Mouse (Mus musculus) urinary bladder, postnatal 14 days (tissue): ENCODE measurements around the gene Pafah1b3.
"Not testable (repeated sequence)": the region's sequence is repeated elsewhere in the genome, so short reads cannot be mapped to it uniquely, and the experiment has no call there.

ENCODE experiments used
- DNase-seq: peaks from one replicate; pipeline ENCODE4 v3.0.0; 2021; ENCODE audit warnings: low spot score

The Pafah1b3 gene

DNA sequence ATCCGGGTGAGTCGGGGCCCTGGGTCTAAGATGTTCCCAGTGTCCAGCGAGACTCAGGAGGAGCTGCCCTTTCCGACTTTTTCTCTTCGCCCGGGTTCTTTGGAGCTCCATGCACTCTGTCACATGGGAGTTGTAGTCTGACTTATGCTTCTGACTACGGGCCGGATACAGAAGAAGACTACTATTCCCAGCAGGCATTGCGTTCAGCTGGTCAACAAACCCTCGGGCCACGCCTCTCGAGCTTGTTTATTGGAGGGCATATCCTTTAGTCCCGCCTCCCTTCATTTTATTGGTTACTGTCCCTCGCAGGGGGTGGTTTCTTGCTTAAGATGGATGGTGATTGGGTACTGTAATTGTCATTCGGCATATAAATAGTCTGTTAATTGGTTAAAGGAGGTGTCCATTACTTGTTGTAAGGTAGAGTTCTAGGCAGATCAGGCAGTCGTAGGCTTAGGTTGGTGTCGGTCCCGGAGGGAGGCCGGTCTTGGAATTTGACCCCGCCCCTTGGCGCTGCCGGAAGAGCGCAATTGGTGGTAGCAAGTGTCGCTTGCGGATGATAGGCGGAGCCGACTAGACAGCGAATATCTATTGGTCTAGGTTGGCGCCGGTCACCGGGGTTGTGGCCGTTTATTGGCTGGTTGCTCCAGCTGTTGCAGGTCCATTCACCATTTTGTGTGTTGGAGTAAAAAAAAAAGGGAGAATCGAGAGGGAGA lies 29.9 kb downstream of the Pafah1b3 start:
- DNase-seq = peak; percentile 99

DNA sequence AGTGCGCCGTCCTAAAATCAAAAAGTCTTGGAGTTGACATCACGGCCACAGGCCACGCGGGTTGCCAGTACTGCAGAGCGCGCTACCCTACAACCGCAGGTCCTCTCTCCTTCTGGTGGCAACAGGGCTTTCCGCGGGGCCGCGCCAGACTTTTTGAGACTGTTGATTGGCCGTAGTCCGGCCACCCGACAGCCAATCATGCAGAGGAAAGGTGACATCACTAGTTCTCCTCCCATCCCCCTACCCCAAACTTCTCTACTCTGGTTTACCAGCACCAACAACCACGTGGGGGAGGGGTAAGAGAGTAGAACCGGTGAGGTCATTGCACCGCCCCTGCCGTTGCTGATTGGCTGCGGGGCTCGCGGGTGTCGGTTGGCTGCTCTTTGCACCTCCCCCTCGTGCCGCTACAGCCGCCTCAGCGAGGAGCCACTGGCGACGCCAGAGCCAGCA lies 30.5 kb downstream of the Pafah1b3 start, which contains the start of gene Cic:
TSS of gene Cic (plus strand) at position 404 of the 450 bp plus-strand sequence.
- DNase-seq = peak; percentile 99

DNA sequence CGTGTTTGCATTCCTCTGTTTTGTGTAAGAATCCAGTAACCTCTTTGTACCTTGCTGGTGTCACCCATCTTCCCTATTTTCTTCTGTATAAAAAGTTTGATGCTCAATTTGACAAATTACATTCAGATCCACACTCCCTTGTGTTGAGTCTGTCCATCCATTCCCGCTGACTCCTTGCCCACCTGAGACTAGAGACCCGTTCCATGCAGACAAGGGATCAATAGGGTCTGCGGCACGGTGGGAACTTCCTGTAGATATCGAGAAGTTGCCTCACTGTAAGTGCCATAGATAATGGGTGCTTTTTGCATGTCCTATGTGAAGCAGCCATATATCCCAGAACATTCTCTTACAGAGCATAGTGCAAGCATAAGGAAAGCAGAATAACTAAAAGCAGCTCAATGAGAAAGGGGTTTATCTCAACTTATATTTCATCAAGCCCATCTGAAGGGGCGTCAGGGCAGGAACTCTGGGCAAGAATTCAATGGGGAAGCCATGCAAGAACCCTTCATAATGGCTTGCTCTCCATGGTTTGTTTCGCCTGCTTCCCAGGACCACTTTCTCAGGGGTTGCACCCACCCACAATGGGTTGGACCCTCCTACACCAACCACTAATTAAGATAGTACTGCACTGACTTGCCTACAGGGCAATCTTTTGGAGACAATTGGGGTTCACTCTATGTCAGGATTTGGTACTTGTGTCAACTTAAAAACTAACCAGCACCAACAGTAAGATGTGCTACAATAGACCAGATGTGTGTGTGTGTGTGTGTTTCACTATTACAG lies 31.4 kb downstream of the Pafah1b3 start:
- no peak for DNase-seq

DNA sequence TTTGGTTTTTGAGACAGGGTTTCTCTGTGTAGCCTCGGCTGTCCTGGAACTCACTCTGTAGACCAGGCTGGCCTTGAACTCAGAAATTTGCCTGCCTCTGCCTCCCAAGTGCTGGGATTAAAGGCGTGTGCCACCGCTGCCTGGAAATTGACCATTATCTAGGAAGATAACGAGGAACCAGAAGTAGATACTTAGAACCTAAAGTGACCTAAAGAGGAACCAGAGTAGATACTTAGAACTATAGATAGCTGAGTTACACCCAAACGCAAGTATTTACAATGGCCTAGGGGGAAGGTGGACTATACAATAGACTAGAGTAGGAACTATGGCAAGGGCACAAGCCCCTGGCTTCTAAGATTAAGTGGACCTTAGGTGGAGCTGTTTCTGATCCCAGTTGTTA lies 32.0 kb downstream of the Pafah1b3 start:
- DNase-seq = not testable (repeated sequence)

DNA sequence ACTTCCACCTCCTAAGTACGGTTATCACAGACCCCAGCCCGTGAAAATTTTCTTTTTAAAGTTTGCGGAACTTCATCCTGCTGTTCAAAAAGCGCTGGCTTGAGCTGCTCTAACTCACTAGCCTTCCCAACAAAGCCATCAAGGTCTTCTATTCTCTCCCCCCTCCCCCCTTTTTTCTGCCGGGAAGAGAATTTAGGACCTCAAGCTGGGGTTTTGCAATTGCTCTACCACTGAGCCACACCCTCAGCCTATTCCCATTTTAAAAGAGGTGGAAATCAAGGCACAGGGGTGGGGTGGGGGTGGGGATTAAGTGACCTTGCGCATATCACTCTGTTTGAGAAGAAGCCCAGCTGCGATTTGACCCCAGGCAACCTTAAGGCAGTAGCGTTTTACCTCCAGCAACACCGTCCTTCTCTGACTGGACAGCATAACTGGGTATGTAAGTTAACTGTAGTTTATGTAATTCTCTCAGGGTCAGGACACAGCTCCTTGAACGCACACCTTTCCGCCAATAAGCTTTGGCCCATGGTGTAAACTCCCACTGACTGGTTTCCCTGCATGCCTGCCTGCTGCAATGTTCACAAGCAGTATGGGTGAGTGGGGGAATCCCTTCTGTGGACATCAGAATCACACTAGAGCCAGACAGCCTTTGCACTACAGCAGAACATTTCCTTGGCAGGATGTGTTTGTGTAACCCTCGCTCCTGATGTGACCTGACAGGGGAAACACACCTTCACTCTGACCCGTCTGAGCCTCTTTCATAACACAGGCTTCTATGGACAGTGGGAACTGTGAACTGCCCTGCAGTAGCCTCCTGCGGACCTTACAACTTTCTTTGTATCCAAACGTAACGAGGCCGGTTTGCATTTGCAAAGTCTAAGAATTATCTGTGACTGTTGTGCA lies 33.6 kb downstream of the Pafah1b3 start:
- no peak for DNase-seq

DNA sequence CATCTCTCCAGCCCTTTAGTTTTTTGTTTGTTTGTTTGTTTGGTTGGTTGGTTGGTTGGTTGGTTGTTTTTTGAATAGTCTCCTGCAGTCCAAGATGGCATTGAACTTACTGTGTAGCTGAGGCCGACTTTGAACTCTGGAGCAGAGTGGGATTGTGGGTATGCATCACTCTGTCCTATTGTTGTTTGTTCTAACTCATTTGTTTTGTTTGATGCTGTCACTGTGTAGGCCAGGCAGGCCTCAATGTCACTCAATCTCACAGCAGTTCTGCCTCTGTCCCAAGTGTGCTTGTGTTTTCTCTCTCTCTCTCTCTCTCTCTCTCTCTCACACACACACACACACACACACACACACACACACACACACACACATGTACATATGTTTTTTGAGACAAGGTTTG lies 35.9 kb downstream of the Pafah1b3 start:
- no peak for DNase-seq

DNA sequence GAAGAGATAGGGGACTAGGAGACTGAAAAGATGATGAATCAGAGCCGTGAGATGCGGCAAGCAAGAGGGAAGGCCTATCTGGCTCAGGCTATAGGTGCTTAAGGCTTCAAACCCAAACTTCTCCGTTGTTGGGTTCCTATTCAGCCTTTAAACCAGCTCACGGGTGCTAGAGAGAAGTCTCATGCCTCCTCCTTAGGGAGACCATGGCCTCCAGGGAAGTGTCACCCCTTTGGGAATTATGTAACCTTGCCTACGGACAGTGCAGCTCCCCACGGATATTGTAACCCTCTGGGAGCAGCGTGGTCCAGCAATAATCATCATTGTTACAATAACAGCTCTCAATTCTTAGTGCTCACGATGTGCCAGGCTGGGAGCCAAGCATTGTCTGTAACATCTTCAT lies 46.0 kb downstream of the Pafah1b3 start:
- DNase-seq = no peak

DNA sequence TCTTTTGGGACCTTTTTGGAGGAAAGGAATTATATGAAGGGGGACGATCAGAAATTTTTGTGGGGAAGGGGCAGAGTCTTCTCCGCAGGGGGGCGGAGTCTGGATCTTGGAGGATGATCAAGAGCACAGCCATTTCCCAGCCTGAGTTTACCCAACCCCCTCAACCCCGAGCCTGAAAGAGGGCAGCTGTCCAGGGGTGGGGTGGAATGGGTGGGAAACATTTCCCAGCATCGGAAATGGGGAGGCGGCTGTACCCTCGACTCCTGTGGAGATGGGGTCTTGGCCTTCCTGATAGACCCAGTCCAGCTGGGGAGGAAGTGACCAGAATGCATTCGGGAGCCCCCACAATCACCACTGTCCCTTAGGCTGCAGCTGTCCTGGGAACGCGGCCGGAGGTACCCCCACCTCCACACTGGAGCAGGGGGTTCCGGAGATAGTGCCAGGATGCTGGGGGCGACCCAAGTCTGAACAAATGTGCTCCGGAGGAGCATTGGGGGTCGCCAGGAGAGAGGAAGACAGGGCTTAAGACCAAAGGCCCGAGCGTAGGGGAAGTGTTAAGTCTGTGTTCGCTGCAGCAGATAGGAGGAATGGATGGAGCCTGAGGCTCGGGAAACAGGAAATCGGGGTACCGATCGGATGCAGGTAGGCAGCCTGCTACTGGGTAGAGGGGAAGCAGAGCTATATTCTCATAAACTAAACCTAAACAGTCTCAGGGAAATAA lies 46.6 kb downstream of the Pafah1b3 start:
- peak; percentile 65 for DNase-seq

DNA sequence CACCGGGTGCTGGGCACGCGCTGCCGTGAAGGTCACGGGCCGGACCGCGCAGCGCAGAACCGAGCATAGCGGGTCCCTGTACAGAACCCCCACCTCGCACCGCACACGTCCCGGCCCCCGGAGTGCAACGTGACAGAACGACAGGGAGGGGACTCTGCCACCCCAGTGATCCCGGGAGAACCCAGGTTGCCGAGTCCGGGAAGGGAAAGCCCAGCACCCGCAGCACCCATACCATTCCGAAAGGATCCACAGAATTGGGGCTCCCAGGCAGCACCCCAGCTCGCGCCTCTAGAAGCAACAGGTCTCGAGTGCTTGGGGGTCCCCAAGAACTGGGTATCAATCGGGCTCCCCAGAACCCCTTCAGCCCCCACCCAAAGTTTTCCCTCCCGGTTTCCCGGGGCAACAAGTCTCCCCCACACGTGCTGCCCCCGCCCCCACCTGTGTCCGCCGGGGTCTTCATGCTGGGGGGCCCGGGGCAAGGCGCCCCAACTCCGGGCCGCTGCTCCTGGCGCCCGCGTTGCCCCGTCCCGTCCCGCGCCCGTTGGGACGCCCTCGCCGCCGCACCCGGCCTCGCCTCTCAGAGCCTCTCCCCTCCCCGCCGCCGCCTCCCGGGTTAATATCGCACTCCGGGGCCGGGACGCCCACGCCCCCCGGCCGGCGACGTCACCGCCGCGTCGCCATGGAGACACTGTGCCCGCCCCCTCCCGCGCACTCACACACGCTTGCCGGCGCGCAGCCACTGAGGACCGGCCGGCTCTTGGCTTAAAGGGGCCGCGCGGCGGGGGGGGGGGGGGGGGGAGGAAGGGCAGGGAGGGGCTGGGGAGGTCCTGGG lies 47.4 kb downstream of the Pafah1b3 start, which contains the start of gene Erf:
TSS of gene Erf (minus strand) at position 621 of the 832 bp plus-strand sequence.
- peak; percentile 95 for DNase-seq

DNA sequence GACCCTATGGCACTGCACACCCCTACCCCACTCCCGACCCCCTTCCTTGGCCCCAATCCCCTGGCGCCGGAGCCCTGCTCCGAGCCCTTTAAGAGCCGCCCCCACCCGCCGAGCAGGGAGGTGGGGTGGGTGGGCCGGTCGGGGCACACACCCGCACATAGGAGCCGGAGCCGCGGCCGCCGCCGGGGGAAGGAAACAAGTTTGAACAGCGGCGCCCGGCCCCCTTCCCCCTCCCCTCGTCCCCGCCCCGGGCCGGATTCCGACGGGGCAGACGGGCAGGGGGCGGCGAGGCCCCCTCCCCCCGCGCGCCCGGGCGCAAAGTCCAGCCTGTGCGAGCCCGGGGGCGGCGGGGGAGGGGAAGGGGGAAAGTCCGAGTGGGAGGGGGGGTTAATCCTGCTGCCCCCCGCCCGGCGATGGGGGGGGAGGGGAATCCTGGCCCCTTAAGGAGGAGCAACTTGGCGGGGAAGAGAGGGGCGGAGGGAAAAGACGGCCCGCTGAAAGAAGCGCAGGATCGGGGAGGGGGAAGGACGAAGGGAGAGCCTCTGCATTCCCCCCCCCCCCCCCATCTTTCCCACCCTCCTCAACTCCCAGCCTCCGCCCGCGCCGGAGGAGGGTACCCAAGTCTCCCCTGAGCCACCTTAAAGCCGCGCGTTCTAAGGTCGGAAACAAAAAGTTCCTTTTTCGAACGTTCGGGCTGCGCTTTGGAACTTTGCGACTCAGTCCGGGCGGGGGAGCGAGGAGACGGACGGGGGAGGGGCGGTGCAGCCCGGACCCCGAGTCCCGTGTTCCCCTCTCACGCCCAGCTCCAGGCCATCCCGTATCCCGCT lies 48.3 kb downstream of the Pafah1b3 start:
- peak; percentile 85 for DNase-seq

DNA sequence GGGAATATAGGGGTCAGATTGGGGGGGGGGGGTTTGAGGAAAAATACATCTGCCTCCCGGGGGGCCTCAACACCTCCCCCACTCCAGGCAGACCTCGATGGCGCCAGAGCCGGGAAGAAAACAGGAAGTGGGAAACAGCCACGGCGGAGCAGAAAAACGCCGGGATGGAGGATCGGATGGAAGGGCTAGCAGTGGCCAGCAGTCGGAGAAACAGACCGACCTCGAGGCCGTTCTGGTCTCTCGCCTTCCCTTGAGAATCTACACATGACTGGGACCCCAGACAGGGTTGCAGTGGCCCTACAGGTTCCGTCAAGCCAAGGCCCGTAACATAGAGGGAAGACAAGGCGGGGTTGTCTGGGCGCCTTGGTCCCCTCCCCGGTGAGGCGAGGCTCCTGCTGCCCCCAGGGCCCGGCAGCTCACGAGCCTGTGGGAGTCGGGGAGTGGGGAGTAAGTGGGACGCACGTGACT lies 48.9 kb downstream of the Pafah1b3 start:
- DNase-seq = peak; percentile 53

DNA sequence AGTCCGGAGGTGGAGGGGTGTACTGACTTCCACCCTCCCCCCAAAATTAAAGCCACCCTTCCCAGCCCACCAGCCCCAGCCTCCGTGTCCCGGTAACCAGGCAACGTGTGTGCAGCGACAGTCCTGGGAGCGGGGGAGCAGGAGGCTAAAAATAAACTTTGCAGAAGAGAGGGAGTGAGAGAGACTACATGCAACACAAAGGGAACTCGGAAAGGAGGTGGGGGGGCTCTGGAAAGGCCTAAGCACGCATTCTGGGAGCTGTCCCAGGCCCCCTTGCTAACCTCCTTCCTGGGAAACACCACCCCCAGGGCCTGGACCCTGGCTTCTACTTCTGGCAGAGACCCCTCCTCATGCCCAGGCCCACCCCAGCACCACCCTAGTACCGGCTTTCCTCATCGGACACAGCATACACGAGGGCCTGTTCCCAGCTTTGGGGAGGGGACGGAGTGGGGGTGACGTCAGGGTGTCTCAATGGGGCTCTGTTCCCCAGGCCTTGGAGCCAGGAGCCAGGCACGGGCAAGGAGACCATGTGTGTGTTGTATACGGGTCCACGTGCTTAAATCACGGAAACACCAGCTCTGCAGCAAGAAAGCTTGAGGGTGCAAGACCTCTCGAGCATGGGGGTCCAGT lies 49.7 kb downstream of the Pafah1b3 start:
- no peak for DNase-seq

DNA sequence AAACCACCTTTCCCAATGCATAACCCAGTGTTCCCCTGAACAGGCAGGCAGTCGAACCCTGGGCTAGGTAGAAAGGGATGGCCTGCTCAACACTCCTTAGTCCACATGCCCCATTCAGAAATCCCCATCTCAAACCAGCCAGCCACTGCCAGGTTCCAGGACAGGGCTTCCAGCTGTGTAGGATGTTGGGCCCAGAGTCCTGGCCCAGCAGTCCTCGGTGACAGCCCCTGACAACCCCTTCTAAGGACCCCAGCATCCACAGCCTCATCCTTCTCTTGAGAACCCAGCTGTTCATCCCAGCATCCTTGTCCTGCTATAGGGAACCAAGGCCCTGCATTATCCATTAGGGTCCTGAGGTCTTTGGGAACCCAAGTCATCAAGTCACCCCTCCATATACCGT lies 50.3 kb downstream of the Pafah1b3 start:
- no peak for DNase-seq

DNA sequence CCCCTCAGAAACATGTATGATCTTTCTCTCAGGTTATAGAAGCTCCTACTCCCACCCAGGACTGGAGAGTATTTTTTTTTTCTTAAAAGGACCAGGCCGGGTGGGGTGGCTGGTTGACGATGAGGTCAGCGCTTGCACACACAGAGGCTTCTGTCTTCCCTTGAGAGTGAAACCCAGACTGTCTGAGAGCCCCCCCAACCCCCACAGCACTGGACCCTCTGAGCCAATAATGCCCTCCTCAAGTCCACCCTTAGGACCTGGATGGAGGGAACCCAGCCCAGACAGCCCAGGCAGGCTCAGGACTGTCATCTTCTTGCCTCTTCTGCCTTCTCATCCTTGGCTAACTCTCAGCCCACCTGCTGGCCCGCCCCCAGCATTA lies 51.0 kb downstream of the Pafah1b3 start:
- DNase-seq = no peak

DNA sequence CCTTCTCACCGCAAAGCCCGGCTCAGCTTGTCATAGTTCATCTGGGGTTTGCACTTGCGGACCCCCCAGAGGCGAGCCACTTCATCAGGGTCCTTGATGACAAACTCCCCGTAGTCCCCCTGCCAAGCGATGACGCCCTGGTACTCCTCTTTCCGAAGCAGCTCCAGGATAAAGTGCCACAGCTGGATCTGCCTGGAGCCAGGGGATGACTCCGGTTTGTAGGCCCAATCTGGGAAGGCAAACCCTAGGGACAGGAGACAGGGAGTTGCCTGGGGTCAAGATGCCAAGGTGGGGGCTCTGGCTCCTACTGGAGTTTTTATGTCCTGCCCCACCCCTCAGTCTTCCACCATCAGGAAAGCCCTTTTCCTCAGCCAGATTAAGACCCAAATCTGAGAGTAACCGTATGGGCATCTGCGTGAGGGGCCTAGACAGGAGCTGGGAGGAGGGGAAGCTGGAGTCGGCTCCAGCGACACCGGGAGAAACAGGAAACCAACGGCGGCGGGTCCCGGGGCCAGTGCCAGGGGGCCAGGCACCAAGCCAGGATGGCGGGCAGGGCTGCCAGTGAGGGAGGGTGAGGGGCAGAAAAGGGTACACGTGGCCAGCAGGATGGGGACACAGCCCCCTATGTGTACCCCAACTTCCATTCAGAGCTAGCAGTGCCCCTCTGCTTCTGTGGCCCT lies 51.6 kb downstream of the Pafah1b3 start:
- DNase-seq = no peak
